Mouse (Mus musculus): Measurements from ENCODE around the gene Slc28a3.

GRCm38 (mm10) chr13:58523011-58523760 is 87.5 kb downstream of the Slc28a3 start:
- no peak for TF ChIP-seq GATA1 (IDR thresholded peaks at IDR 0.05; ENCODE audit: low read length)
- no peak for TF ChIP-seq TAL1 (IDR thresholded peaks at IDR 0.05; ENCODE audit: low read length)

Data from erythroblast, embryonic 14.5 days (primary cell).